Mouse (Mus musculus): Measurements from ENCODE around the gene Lhx5. TPM values are rescaled to one million over a fixed set of nuclear protein-coding genes. Genes with fewer than 3 reads are reported as not detected.

The Lhx5 gene
- total RNA-seq, 2 experiments from 2014 or later = not detected

Other genes with a start within 250 kb of the Lhx5 start
- 1.6 and 7.1 TPM in 2 replicates for gene Sdsl, start 41.1 kb downstream of the Lhx5 start, total RNA-seq (2015)
- gene Sdsl, start 41.1 kb downstream of the Lhx5 start, total RNA-seq (2017) = 3.2 and 9.0 TPM in 2 replicates
- gene Sds, start 44.8 kb downstream of the Lhx5 start, total RNA-seq (2015) = not detected in 2 replicates
- gene Sds, start 44.8 kb downstream of the Lhx5 start, total RNA-seq (2017) = not detected in 2 replicates
- 8.3 and 9.8 TPM in 2 replicates for gene Plbd2, start 71.9 kb downstream of the Lhx5 start, total RNA-seq (2015)
- 6.9 and 8.7 TPM in 2 replicates for gene Plbd2, start 71.9 kb downstream of the Lhx5 start, total RNA-seq (2017)
- gene Slc8b1, start 79.5 kb downstream of the Lhx5 start, total RNA-seq (2015) = 21.1 and 23.5 TPM in 2 replicates
- 31.8 and 32.5 TPM in 2 replicates for gene Slc8b1, start 79.5 kb downstream of the Lhx5 start, total RNA-seq (2017)
- 37.0 and 38.8 TPM in 2 replicates for gene Tpcn1, start 157.0 kb downstream of the Lhx5 start, total RNA-seq (2015)
- 15.7 and 17.7 TPM in 2 replicates for gene Tpcn1, start 157.0 kb downstream of the Lhx5 start, total RNA-seq (2017)
- gene Iqcd, start 157.3 kb downstream of the Lhx5 start, total RNA-seq (2015) = not detected in 2 replicates
- gene Iqcd, start 157.3 kb downstream of the Lhx5 start, total RNA-seq (2017) = 0.81 and 1.1 TPM in 2 replicates
- gene Rita1, start 180.9 kb downstream of the Lhx5 start, total RNA-seq (2015) = 2.0 and 2.3 TPM in 2 replicates
- gene Rita1, start 180.9 kb downstream of the Lhx5 start, total RNA-seq (2017) = 4.7 and 5.8 TPM in 2 replicates
- gene Ddx54, start 181.0 kb downstream of the Lhx5 start, total RNA-seq (2015) = 11.8 and 13.3 TPM in 2 replicates
- gene Ddx54, start 181.0 kb downstream of the Lhx5 start, total RNA-seq (2017) = 34.9 and 35.8 TPM in 2 replicates
- not detected in 2 replicates for gene Cfap73, start 202.5 kb downstream of the Lhx5 start, total RNA-seq (2015)
- not detected in 2 replicates for gene Cfap73, start 202.5 kb downstream of the Lhx5 start, total RNA-seq (2017)
- gene Rasal1, start 217.1 kb downstream of the Lhx5 start, total RNA-seq (2015) = 0.10 and 0.67 TPM in 2 replicates
- 0.12 and 2.0 TPM in 2 replicates for gene Rasal1, start 217.1 kb downstream of the Lhx5 start, total RNA-seq (2017)

Data from megakaryocyte progenitor cell, adult 5-6 weeks (primary cell).